Mouse (Mus musculus) CD4-positive, CD25-positive, alpha-beta regulatory T cell, adult 4 months (primary cell): ENCODE data around the gene Zscan22. TPM values are rescaled to one million over a fixed set of nuclear protein-coding genes. Genes with fewer than 3 reads are reported as not detected.
A peak's percentile ranks its signal among the peaks of the same experiment; 100 is the strongest.
"Not testable (repeated sequence)": the region's sequence is repeated elsewhere in the genome, so short reads cannot be mapped to it uniquely, and the experiment has no call there.

Experiments
- ATAC-seq: one replicate; pipeline ENCODE4 v1.8.0; 2017
- polyA plus RNA-seq, 2 experiments: library from polyadenylated mRNA; unstranded; fragments of 100-300 nt; shearing (Covaris generic); gene quantifications; one replicate each; pipeline ENCODE4 v1.2.1; 2017

Zscan22 gene
- 10 to 100 TPM in 1 of 2 experiments, 1 to 10 TPM in 1; 8.2 to 15.0 TPM for polyA plus RNA-seq

GRCm38 (mm10) chr7:12897655-12898410 lies at the start of gene Zscan22:
Gene Zscan22 (plus strand): TSS chr7:12897815.
- ATAC-seq: peak; percentile 99

GRCm38 (mm10) chr7:12874301-12874700 lies 23.3 kb upstream of the Zscan22 start:
- ATAC-seq: peak; percentile 64

GRCm38 (mm10) chr7:12880036-12880435 lies 17.6 kb upstream of the Zscan22 start:
- ATAC-seq: no peak

GRCm38 (mm10) chr7:12880497-12880896 lies 17.1 kb upstream of the Zscan22 start:
- peak; percentile 18 for ATAC-seq

GRCm38 (mm10) chr7:12880911-12881660 lies 16.5 kb upstream of the Zscan22 start, which contains the start of gene Zfp128:
Gene Zfp128 (plus strand): TSS chr7:12881177.
- ATAC-seq: peak; percentile 100

GRCm38 (mm10) chr7:12886563-12887266 lies 10.9 kb upstream of the Zscan22 start:
- ATAC-seq: no peak

GRCm38 (mm10) chr7:12887585-12887984 lies 10.0 kb upstream of the Zscan22 start:
- no peak for ATAC-seq

GRCm38 (mm10) chr7:12890928-12891327 lies 6.7 kb upstream of the Zscan22 start:
- peak; percentile 57 for ATAC-seq

GRCm38 (mm10) chr7:12891334-12891733 lies 6.3 kb upstream of the Zscan22 start:
- ATAC-seq: no peak

GRCm38 (mm10) chr7:12901517-12901916 lies 3.9 kb downstream of the Zscan22 start:
- ATAC-seq: no peak

GRCm38 (mm10) chr7:12903623-12904022 lies 6.0 kb downstream of the Zscan22 start:
- peak; percentile 78 for ATAC-seq

- ATAC-seq: no peak
Observed at GRCm38 (mm10) chr7:12905146-12905545, 7.5 kb downstream of the Zscan22 start.

GRCm38 (mm10) chr7:12909498-12909962 lies 11.9 kb downstream of the Zscan22 start:
- ATAC-seq: peak; percentile 80

- ATAC-seq: peak; percentile 63
Observed at GRCm38 (mm10) chr7:12910181-12910668, 12.6 kb downstream of the Zscan22 start.

- no peak for ATAC-seq
Observed at GRCm38 (mm10) chr7:12913556-12913955, 15.9 kb downstream of the Zscan22 start.

- not testable (repeated sequence) for ATAC-seq
Observed at GRCm38 (mm10) chr7:12920495-12920894, 22.9 kb downstream of the Zscan22 start.

GRCm38 (mm10) chr7:12921318-12921704 lies 23.7 kb downstream of the Zscan22 start:
- ATAC-seq: no peak

- peak; percentile 96 for ATAC-seq
Observed at GRCm38 (mm10) chr7:12921705-12922465, 24.3 kb downstream of the Zscan22 start, which contains the start of gene Rps5. Gene Rps5 (plus strand): TSS chr7:12922290.

GRCm38 (mm10) chr7:12922729-12923128 lies 25.1 kb downstream of the Zscan22 start:
- no peak for ATAC-seq

- ATAC-seq: no peak
Observed at GRCm38 (mm10) chr7:12926316-12926715, 28.7 kb downstream of the Zscan22 start.

GRCm38 (mm10) chr7:12927191-12927680 lies 29.6 kb downstream of the Zscan22 start, which contains the start of gene Rnf225:
Gene Rnf225 (plus strand): TSS chr7:12927416.
- no peak for ATAC-seq
